Mouse (Mus musculus) stomach, postnatal 0 days (tissue): Measurements from ENCODE around the gene Ttll13. TPM values are rescaled to one million over a fixed set of nuclear protein-coding genes. Genes with fewer than 3 reads are reported as not detected.

Experiments used
- ATAC-seq: fragments of 200-750 bp; cut with Nextera tagmentation; 2 replicates; pipeline ENCODE4 v1.8.0; 2017; ENCODE audit not compliant: low FRiP score, low TSS enrichment
- DNase-seq: peaks from one replicate; pipeline ENCODE4 v3.0.0-alpha.2; 2016; ENCODE audit warnings: low spot score
- H3K27ac ChIP-seq: fragments of 300-500 bp; sonication (generic); replicated peaks from 2 replicates; pipeline ENCODE4 v1.5.1; 2014; ENCODE audit warnings: mild to moderate bottlenecking, control low read depth
- H3K27me3 ChIP-seq: fragments of 300-500 bp; sonication (generic); 2 replicates; pipeline ENCODE4 v1.6.1; 2014; ENCODE audit warnings: low read length; ENCODE audit not compliant: control insufficient read depth, insufficient read depth
- H3K36me3 ChIP-seq: fragments of 300-500 bp; sonication (generic); 2 replicates; pipeline ENCODE4 v1.6.1; 2014; ENCODE audit warnings: low read length, mixed read lengths; ENCODE audit not compliant: control insufficient read depth, insufficient read depth
- H3K4me1 ChIP-seq: fragments of 300-500 bp; sonication (generic); replicated peaks from 2 replicates; pipeline ENCODE4 v1.6.1; 2014; ENCODE audit warnings: antibody characterized with exemption; ENCODE audit not compliant: control insufficient read depth, insufficient read depth
- H3K4me2 ChIP-seq: fragments of 300-500 bp; sonication (generic); replicated peaks from 2 replicates; pipeline ENCODE4 v1.6.1; 2014; ENCODE audit warnings: low read depth, mild to moderate bottlenecking, control low read depth, moderate library complexity
- H3K4me3 ChIP-seq: fragments of 300-500 bp; sonication (generic); 2 replicates; pipeline ENCODE4 v1.5.1; 2014; ENCODE audit warnings: low read depth, low read length, control low read depth
- H3K9ac ChIP-seq: fragments of 300-500 bp; sonication (generic); 2 replicates; pipeline ENCODE4 v1.6.1; 2014; ENCODE audit warnings: mild to moderate bottlenecking, low read length, control low read depth, mixed read lengths
- H3K9me3 ChIP-seq: fragments of 300-500 bp; sonication (generic); 2 replicates; pipeline ENCODE4 v1.6.1; 2016; ENCODE audit warnings: low read length; ENCODE audit not compliant: control insufficient read depth
- CTCF ChIP-seq: IDR thresholded peaks from 2 replicates; pipeline ENCODE4 v1.5.1; 2016; ENCODE audit warnings: antibody characterized with exemption, low read depth, mild to moderate bottlenecking, moderate library complexity
- EP300 ChIP-seq: optimal IDR thresholded peaks from 2 replicates; pipeline ENCODE3; 2016; ENCODE audit warnings: antibody characterized with exemption
- WGBS: fragments of 180-500 bp; shearing (Covaris S2); extraction: QIAGEN DNeasy Blood & Tissue Kit; methylation state at CpG from one replicate; pipeline ENCODE4 v1.1.7; 2014; 5-methylcytosine and 5-hydroxymethylcytosine counted together
- polyA plus RNA-seq: library from polyadenylated mRNA; unstranded; fragments of >200 nt; fragmentation: Nextera tagmentation; extraction: Ambion mirVana; gene quantifications from 2 replicates; pipeline ENCODE4 v1.2.1, GENCODE M21; 2015

Gene Ttll13
- polyA plus RNA-seq, 1 experiment from 2014 or later = 1.2 TPM

DNA sequence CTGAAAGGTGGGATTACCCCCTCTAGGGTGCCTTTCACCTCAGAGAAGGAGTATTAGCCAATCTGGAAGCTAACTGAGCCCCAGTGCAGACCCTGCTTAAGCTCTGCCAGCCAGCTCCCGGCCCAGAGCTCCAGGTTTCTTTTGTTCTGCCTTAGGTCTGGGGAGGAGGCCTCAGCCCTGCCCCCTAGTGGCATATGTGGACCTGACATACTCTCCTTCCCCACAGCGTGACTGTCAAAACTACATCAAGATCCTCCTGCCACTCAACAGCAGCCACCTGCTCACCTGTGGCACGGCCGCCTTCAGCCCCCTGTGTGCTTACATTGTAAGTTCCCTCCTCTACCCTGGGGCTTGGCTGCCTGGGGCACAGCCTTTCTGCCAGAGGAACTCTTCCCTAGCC is 30.8 kb upstream of the Ttll13 start:
- Histone ChIP-seq H3K9me3 (no peaks in the 10 kb centered on the region), H3K27me3 (no peaks in the 10 kb centered on the region), H3K27ac (no peak overlapping the region), H3K4me3 (no peak overlapping the region), H3K4me2 (no peak overlapping the region), H3K4me1 (no peaks in the 10 kb centered on the region), H3K36me3 (peaks cover 25% of the 10 kb centered on the region), H3K9ac (no peak overlapping the region)
- peak; percentile 82 for DNase-seq
- TF ChIP-seq EP300 = no peak
- TF ChIP-seq CTCF = peak; percentile 89
- peak; percentile 77 for ATAC-seq
- WGBS = 26% methylated on average over 4 of the region's 4 CpGs

DNA sequence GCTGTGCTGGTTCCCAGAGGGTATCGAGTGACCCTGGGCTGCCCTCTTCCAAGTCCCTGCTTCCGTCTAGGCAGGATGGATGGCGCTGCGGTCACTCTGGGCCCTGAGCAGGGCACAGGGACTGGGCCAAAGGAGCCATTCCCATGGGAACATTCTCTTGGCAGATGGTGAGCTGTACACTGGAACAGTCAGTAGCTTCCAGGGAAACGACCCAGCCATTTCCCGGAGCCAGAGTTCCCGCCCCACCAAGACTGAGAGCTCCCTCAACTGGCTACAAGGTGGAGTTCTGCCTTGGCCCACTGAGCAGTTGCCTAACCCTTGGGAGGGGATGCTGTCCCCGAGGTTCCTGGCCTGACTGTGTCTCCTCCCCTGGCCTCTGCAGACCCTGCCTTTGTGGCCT is 29.6 kb upstream of the Ttll13 start:
- TF ChIP-seq EP300 (no peak), CTCF (peak; percentile 40)
- H3K27me3 ChIP-seq = no peaks in the 10 kb centered on the region
- H3K9ac ChIP-seq = no peak overlapping the region
- no peak overlapping the region for H3K4me3 ChIP-seq
- no peaks in the 10 kb centered on the region for H3K4me1 ChIP-seq
- no peak for DNase-seq
- H3K4me2 ChIP-seq = no peak overlapping the region
- 73% methylated on average over 8 of the region's 8 CpGs for WGBS
- peak; percentile 11; the same call in 1 of the 2 replicates for ATAC-seq
- H3K27ac ChIP-seq = no peak overlapping the region
- H3K36me3 ChIP-seq = peaks cover 33% of the 10 kb centered on the region
- H3K9me3 ChIP-seq = no peaks in the 10 kb centered on the region

DNA sequence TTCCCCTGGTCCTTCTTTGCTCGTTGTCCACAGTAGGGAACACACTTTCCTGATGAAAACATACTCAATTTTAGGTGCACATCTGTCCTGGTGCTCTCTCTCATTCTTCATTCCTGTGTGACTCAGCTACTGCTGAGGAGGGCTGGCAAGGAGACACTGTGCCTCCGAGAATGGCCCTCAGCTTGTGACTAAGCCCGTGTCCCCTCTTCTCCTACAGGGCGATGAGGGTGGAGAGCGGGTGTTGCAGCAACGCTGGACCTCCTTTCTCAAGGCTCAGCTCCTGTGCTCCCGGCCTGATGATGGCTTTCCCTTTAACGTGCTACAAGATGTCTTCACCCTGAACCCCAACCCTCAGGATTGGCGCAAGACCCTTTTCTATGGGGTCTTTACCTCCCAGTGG is 27.5 kb upstream of the Ttll13 start:
- Histone ChIP-seq H3K4me1 (no peaks in the 10 kb centered on the region), H3K36me3 (peaks cover 32% of the 10 kb centered on the region), H3K9ac (no peak overlapping the region), H3K4me3 (no peak overlapping the region), H3K27me3 (no peaks in the 10 kb centered on the region), H3K4me2 (no peak overlapping the region), H3K27ac (no peak overlapping the region), H3K9me3 (no peaks in the 10 kb centered on the region)
- TF ChIP-seq EP300 (no peak), CTCF (no peak)
- DNase-seq (no peak), ATAC-seq (no peak)
- WGBS = 90% methylated on average over 9 of the region's 9 CpGs

DNA sequence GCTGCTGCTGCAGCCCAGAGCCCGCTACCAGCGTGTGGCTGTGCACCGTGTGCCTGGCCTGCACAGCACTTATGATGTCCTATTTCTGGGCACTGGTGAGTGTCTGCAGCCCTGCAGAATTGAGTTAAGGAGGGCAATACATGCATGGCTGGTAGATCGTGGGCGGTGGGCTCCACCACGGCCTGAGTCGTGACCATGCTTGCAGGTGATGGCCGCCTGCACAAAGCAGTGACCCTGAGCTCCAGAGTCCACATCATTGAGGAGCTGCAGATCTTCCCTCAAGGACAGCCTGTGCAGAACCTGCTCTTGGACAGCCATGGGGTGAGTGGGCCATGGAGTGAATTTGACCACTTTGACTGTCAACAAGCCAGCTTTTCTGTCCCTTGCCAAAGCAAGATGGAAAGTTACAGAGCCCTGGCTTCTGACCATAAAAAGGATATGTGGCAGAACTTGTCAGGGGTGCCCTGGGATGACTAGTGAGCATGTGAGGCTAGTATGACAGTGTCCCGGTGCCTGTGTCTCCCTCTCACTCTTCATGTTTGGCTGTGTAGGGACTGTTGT is 25.9 kb upstream of the Ttll13 start:
- Histone ChIP-seq H3K4me3 (no peak overlapping the region), H3K4me2 (no peak overlapping the region), H3K27me3 (no peaks in the 10 kb centered on the region), H3K36me3 (peaks cover 41% of the 10 kb centered on the region), H3K4me1 (no peaks in the 10 kb centered on the region), H3K27ac (no peak overlapping the region), H3K9ac (no peak overlapping the region), H3K9me3 (no peaks in the 10 kb centered on the region)
- DNase-seq = no peak
- no peak for TF ChIP-seq CTCF
- ATAC-seq = no peak
- 97% methylated on average over 9 of the region's 9 CpGs for WGBS

DNA sequence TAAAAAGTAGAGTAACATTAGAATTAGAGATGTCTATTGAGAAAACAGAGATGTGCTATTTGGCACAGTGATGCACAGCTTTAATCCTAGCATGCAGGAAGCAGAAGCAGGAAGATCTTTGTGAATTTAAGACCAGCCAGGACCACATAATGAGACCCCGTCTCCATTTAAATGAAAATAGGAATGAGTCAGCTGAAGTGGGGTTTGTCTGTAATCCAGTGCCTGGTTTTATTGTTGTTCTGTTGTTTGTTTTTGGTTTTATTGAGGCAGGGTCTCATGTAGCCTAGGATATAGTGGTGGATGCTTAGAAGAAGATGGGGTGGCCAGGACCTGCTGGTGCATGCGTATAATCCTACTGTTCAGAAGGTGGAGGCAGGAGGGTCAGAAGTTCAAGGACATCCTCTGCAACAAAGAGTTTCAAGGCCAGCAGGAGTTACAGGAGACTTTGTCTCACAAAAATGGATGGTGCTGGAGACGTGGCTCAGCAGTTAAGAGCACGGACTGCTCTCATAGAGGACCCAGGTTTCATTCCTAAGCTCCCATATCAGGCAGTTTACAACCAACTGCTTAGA is 24.9 kb upstream of the Ttll13 start:
- 92% methylated on average over 4 of the region's 4 CpGs for WGBS

DNA sequence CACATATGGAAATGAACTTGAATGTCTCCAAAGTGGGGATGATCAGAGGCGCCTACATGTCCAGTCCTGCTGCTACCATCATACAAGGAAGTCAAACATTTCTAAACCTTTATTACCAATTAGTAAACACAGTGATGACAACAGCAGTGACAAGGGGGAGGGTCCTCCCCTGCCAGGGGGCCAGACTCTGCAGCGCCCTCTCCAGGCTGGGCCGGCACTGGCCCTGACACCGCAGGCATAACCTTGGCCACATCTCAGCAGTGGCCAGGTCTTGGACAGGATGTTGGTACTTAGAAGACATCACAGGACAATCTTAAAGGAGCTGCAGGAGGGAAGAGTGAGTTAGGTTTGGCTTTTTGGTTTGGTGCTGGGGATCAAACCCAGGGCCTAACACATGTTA is 19.1 kb upstream of the Ttll13 start:
- TF ChIP-seq CTCF = peak; percentile 45
- no peak for TF ChIP-seq EP300
- Histone ChIP-seq H3K36me3 (peaks cover 19% of the 10 kb centered on the region), H3K27me3 (no peaks in the 10 kb centered on the region), H3K4me3 (no peak overlapping the region), H3K4me1 (no peaks in the 10 kb centered on the region), H3K9ac (no peak overlapping the region), H3K4me2 (no peak overlapping the region), H3K27ac (no peak overlapping the region), H3K9me3 (no peaks in the 10 kb centered on the region)
- WGBS = 71% methylated on average over 4 of the region's 4 CpGs
- ATAC-seq (no peak), DNase-seq (no peak)

More for the DNA sequence above, 24.9 kb upstream of the Ttll13 start:
- H3K4me2 ChIP-seq = no peak overlapping the region
- H3K4me1 ChIP-seq = no peaks in the 10 kb centered on the region
- no peak overlapping the region for H3K27ac ChIP-seq
- H3K27me3 ChIP-seq = no peaks in the 10 kb centered on the region
- H3K9me3 ChIP-seq = no peaks in the 10 kb centered on the region
- no peak for ATAC-seq
- TF ChIP-seq EP300 (no peak), CTCF (no peak)
- peaks cover 41% of the 10 kb centered on the region for H3K36me3 ChIP-seq
- no peak overlapping the region for H3K9ac ChIP-seq
- no peak for DNase-seq
- H3K4me3 ChIP-seq = no peak overlapping the region
